Mouse (Mus musculus) lung, postnatal 10 days (tissue): ENCODE measurements around the gene Adgrb3.
"Not testable (repeated sequence)": the region's sequence is repeated elsewhere in the genome, so short reads cannot be mapped to it uniquely, and the experiment has no call there.

ENCODE experiments used
- DNase-seq: peaks from one replicate; pipeline ENCODE4 v3.0.0; 2021

The Adgrb3 gene

DNA sequence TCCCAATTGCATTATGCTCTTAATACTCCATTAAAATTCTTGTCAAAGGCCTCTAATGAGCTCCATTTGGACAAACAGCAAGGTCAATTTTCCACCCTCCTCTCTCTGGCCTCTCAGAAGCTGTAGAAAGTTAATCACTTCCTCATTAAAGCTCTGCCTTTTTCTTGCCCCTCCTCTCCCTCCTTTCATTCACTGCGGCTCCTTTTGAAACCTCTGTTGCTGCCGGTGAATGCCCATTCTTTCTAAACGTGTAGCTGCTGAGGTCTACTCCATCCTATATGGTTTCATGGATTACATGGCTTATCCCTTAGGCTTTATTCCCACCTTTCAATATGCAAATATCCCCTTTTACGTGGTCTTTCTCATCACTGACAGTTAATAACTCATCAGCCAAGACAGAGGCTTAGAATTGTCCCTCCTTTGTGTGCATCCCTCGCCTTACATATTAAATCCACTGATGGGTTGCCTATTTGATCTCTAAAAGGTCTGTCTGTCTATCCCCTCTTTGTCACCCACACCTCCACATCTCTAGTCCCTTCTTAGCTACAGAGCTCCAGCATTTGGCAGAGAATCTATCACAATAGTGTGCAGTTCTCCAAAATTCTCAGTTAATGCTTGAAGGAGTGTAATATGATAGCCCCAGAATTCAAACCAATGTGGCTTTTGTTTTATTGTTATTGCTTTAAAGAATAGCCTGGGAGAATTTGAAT, 741.3 kb downstream of the Adgrb3 start:
- DNase-seq = no peak

DNA sequence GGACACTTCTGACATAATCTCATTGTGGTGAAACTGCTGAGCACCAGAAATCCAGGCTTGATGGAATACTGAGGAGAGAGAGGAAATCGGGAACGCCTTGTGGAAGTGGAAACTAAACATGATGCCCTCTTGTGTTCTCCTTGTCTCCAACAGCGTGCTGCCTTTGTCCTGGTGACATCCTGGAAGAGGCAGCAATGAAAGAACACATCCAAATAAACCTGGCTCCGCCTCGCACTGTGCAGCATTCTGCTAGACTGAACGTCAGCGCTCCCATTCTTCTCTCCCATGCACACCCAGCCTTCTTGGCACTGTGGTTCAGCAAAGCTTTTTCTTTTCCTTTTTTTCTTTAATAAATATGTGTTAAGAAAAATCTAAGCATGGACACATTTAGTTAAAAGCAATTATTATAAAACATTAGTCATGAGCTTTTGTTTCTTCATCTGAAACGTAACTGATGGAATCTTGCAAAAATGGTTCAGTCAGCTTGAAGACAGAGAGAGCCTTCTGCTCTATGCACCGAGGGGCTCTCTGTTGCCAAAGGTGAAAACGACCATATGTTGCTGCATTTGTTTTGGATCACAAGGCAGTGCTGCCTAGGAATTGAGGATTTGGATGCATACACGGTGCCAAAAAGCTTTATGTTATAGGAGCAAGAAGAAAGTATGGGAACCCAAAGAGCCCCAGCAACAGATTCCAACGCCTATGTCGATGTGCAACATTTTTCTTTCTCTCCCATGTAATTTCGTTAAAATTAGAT, 743.7 kb downstream of the Adgrb3 start:
- DNase-seq = peak; percentile 6

DNA sequence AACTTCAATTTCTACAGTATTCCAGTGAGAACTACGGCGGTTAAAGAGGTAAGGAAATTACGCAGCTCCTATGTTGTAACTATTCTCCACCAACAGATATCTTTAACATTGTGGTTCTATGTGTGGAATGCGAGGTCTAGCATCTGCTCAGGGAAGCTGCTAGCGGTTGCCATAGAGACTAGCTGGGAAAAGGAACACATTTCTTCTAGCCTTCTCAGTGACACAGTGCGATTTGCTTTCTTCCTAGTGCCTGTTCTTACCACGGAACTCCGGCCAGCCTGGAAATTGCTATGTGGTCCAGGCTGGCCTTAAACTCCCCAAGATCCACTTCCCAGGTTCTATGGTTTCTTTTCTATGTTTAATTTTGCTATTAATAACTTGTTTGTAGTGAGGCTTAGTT, 747.1 kb downstream of the Adgrb3 start:
- DNase-seq = no peak

DNA sequence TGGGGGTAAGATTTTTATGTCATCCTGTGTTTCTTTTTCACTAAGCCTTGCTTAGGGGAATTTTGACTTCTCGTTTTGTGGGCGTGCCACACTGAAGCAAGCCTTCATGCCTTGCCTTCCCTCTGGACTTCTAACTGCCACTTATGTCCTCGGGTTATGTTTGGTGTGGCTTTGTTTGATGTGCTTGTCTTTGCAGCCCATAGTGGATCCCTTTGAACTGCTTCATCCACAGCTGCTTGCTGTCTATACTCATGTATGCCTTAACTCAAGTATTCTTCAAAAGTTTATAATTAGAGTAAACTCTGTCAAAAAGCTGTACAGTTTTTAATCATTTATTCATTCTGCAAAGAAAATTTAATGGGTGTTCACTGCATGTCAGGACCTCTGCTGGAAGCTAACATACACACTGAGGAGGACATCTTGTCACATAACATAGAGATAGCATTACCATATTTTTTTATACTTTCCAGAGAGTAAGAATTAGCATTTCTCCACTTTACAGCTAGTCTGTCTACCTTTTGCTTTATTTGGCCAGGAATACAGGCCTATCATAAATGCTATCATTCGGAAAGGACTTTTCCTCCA, 748.1 kb downstream of the Adgrb3 start:
- no peak for DNase-seq

DNA sequence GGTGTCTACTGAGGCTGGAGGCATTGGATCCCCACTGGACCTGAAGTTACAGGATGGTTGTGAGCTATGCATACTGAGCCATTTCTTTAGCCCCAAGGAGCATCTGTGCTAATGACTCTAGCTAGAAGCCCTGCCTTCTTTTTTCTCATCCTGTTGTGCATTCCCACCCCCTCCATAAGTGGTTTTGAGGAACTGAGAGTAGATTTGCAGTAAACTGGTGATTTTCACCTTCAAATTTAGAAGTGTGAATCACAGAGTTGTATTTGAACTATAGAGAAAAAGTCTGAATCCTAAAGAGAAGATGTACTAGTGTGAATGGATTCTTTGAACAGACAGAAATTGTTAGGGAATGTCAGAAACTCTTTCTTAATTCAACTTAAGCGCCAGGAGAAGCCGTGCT, 750.1 kb downstream of the Adgrb3 start:
- no peak for DNase-seq

DNA sequence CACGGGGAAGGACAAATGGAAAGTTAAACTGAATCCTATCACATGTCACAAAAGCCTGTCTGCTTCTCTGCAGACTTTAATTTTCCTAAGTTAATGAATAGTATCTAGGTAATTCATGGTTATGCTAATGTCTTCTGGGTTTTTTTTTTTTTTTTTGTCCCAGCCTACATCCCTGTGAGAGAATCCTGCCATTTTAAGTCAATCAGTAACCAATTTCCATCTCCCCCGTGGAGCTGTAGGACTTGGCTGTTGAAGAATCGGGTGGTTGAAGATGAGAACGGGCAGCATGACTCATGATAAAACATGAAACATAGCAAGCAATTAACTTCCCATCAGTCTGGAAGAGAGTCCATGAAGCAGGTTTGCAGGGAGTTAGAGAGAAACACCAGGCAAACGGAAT, 753.6 kb downstream of the Adgrb3 start:
- no peak for DNase-seq

DNA sequence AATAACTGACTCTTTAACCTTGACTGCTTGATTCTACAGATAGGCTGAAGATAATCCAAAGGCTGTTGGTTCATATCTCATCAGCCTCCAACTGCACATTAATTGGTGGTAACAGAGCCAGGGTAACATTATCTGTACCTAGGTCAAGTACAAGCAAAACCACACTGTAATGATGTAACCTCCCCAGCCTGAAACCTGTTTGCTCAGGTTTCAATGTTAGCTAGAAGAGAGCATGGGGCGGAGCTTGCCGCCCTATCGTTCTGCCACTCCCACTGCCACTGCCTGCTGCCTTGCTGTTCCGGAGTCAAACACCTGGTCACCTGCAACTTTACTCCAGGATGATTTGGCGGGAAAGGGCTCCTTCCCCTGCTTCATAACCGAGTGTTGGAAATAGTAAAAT, 765.5 kb downstream of the Adgrb3 start:
- DNase-seq = peak; percentile 14

DNA sequence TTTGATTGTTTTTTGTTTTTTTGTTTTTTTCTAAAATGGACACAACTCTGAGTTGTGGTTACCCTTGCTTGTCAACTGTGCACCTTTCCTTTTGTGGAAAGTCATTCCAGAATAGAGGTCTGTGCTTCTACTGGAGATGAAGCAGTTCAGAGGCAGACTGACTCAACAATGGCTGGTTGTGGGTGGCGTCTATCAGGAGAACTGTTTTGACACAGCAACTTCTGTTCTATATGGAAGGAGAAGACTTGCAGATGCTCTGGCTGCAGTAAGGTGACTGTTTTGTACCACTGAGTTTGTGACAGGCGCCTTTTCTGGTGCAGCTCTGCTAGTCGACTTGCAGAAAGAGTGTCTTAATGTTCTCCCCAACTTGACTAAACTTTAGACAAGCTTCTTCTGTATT, 768.6 kb downstream of the Adgrb3 start:
- DNase-seq = no peak

DNA sequence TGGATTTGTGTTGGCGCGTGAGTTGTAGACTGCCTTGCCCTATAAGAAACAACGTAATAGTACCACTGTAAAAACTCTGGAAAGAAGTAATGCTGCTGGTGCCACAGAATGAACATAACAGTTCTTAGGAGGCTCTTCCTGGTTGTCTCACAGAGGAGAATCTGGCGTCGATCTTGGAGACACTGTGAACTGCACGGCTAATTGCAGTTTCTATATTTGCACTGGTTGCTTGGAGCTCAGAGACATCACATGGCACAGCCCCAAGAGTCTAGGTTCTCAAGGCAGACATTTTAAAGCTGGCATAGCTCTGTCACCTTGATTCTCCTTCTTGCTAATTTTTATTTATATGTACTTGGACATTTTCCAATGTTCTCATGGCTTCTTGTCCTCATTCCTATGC, 769.3 kb downstream of the Adgrb3 start:
- no peak for DNase-seq

DNA sequence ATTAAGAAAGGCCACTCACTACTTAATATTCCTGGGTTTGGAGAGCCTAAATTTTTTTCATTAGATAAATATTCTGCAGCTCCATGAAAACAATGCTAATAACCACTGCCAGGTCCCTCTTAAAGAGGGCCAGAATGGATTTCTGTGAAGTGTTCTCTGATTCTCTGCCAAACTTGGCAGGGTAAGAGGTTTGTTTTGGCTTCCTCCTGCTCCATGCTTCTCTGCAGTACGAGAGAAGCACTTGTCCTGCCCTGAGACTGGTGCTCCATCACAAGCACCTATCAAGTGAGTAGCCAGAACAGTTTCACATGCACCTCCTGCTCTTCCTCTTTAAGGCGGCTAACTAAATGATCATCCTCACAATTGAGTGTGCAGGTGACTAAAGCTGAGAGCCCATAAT, 771.9 kb downstream of the Adgrb3 start:
- peak; percentile 55 for DNase-seq

DNA sequence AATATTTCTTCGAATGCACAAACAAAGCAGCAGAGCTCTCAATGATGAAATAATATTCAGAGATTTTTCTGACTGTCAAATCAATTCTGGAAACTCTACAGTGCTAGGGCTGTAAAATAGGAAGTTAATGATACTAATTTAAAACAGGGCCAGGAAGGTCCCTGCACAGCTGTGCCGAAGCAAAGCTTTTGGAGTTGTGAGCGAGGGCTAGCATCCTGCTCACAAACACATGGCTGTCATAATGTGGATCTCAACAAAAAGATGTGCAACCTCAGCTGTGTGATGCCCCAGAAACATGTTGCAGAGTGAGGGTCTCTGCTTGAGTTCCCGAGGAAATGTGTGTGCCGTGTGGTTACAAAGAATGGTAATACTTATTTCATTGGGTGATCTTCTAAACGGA, 772.3 kb downstream of the Adgrb3 start:
- DNase-seq = no peak

DNA sequence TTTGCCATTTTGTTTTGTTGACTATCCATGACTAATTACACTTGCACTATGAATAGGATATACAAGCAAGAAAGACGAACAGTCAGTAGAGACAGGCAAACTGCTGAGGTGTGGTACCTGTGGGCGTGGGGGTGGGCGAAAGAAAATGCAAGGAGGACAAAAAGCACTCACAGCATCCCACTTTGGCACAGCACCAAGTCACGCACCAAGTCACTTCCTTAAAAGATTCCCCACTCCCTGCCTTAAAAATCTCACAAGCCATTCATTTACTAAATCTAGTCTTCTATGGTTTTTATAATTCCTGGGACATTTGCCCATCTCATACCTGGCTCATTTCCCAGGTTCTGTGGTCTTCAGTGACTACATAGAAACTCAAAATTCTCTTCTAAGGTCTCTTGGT, 787.4 kb downstream of the Adgrb3 start:
- no peak for DNase-seq

DNA sequence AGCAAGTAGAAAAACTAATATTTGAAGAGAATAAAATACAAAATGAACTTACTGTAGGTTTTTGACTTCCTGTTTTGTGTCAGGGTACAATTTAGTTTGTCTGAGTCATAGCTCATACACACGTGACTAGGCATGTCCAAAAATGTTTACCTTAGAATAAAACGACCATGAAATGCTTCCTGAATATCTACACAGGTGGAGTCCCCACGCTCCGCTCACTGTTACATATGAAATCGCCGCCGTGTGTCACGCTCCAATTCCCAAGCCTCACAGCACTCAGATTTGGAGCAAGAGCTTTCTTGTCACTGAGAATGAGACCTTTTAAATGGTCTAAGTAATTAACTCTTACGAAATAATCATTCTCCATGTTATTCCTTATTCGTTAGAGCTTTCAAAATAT, 795.3 kb downstream of the Adgrb3 start:
- DNase-seq = no peak

DNA sequence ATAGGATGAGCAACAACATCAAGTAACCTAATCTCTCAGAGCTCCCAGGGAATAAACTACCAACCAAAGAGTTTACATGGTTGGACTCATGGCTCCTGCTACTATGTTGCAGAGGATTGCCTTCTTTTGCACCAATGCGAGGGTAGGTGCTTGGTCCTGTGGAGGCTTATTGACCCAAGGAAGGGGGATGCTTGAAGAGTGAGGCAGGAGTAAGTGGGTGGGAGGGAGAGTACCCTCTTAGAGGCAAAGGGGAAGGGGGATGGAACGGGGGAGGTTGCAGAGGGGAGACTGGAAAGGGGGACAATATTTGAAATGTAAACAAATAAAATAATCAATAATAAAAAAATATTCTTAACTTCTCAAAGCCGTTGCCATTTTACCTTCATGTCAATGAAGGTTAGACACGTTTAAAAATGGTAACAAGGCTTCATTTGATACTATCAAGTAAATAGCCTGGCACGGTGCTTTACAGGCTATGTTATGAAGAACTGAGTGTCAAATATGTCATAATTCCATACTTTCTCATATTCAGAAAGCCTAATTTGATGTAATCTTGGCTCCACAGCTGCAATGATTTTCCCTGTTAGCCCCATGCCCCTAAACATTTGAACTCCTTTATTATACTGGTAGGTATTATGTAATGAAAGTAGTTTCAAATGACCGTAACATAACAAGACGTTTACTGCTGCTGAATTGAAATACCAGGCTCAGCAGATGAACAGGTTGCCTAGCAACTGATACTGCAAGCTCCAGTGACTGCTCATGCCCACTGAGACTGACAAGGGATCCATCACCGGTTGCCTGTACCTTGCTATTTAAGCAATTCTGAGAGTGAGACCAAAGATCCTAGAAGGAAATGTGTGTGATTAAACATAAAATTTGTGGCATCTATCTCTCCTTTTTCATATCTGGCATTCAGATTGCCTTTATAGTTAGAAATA, 796.1 kb downstream of the Adgrb3 start:
- DNase-seq = no peak

DNA sequence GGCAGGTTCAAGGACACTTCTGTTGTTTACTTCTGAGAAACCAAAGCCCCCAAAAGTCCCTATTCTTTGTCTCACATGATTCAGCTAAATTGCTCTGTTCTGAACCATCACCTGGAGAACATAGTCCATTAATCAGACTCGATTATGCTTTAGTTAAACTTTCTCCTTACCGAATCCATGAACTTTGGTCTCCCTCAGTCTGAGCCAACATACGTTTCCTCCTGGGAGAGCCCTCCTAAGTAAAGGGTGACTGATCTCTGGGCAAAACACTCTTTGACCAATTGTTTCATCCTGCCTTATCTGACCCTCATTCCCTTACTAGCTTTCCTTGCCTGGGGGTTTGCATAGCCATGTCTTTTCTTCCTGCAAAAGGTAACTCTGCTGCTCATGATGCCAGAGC, 806.4 kb downstream of the Adgrb3 start:
- DNase-seq = no peak

DNA sequence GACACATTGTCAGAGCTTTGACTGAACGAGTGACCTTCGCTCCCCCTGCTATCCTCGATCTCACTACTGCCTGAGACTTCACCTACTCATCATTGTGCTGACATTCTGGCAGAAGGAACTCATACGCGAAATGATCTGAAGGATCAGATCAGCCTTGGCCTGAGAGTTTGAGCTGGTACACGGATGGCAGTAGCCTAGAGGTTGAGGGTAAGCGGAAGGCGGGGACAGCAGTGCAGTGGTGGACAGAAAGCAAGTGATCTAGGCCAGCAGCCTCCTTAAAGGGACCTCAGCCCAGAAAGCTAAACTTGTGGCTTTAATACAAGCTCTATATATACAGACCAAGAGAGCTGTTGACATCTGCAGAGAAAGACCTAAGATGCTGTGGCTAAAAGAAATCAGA, 811.7 kb downstream of the Adgrb3 start:
- not testable (repeated sequence) for DNase-seq
